Mouse (Mus musculus) megakaryocyte, embryonic 14.5 days (primary cell): ENCODE data around the gene Grin2a.

Source experiments
- FLI1 ChIP-seq: IDR thresholded peaks from 2 replicates; pipeline ENCODE4 v1.6.1; 2012; ENCODE audit warnings: low read length, inconsistent platforms, mixed read lengths
- GATA1 ChIP-seq: IDR thresholded peaks from 3 replicates; pipeline ENCODE4 v1.6.1; 2012; ENCODE audit warnings: mixed read lengths, low read length, inconsistent platforms, borderline replicate concordance

DNA sequence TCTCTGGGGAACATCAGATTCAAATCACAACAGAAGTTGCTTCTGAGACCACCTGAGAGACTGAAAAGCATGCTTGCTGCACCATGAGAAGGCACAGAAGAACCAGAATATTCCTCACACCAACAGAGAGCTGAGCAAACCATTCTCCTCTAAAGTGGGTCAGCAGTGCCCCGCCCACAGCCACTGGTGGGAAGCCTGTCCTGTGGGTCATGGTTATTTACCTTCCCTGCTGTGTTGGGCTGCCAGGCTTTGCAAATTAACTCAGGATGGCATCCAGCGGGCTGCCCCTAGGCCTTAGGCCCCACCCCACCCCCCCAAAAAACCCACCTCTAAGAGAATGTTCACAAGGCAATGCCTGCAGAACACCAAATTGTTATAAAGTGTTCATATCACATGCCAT lies 96.2 kb downstream of the Grin2a start:
- TF ChIP-seq GATA1 (no peak), FLI1 (no peak)
